Mouse (Mus musculus) hindbrain, embryonic 14.5 days (tissue): ENCODE measurements at regions not wholly inside any gene's neighbourhood (a gene's known extent, or its start where the extent isn't known, plus 50 kb on each side); places are given as distances from the start of the nearest gene placed in this dataset.
A peak's percentile ranks its signal among the peaks of the same experiment; 100 is the strongest.

Experiments
- ATAC-seq: fragments of 200-750 bp; cut with Nextera tagmentation; 2 replicates; pipeline ENCODE4 v1.8.0; 2017; ENCODE audit warnings: moderate number of reproducible peaks, mild to moderate bottlenecking, moderate TSS enrichment, moderate library complexity; ENCODE audit not compliant: low FRiP score
- DNase-seq: peaks from one replicate; pipeline ENCODE4 v3.0.0-alpha.2; 2015; ENCODE audit warnings: low spot score
- H3K27ac ChIP-seq: fragments of 300-500 bp; sonication (generic); 2 replicates; pipeline ENCODE4 v1.5.1; 2014; ENCODE audit warnings: mild to moderate bottlenecking, moderate library complexity
- H3K27me3 ChIP-seq: fragments of 300-500 bp; sonication (generic); 2 replicates; pipeline ENCODE4 v1.6.1; 2014; ENCODE audit warnings: mild to moderate bottlenecking, low read length, mixed read lengths; ENCODE audit not compliant: control insufficient read depth, insufficient read depth
- H3K36me3 ChIP-seq: fragments of 300-500 bp; sonication (generic); replicated peaks from 2 replicates; pipeline ENCODE4 v1.6.1; 2014; ENCODE audit not compliant: control insufficient read depth, insufficient read depth
- H3K4me1 ChIP-seq: fragments of 300-500 bp; sonication (generic); replicated peaks from 2 replicates; pipeline ENCODE4 v1.6.1; 2014; ENCODE audit warnings: antibody characterized with exemption, low read length, mixed read lengths; ENCODE audit not compliant: control insufficient read depth, insufficient read depth
- H3K4me2 ChIP-seq: fragments of 300-500 bp; sonication (generic); replicated peaks from 2 replicates; pipeline ENCODE4 v1.6.1; 2014; ENCODE audit warnings: mild to moderate bottlenecking, moderate library complexity
- H3K4me3 ChIP-seq: fragments of 300-500 bp; sonication (generic); replicated peaks from 2 replicates; pipeline ENCODE4 v1.5.1; 2014; ENCODE audit warnings: mild to moderate bottlenecking, low read length
- H3K9ac ChIP-seq: fragments of 300-500 bp; sonication (generic); 2 replicates; pipeline ENCODE4 v1.6.1; 2014
- H3K9me3 ChIP-seq: fragments of 300-500 bp; sonication (generic); 2 replicates; pipeline ENCODE4 v1.6.1; 2016; ENCODE audit warnings: low read length; ENCODE audit not compliant: control insufficient read depth
- WGBS: fragments of 180-500 bp; shearing (Covaris S2); extraction: QIAGEN DNeasy Blood & Tissue Kit; methylation state at CpG from one replicate; pipeline ENCODE4 v1.1.7; 2014; 5-methylcytosine and 5-hydroxymethylcytosine counted together

DNA sequence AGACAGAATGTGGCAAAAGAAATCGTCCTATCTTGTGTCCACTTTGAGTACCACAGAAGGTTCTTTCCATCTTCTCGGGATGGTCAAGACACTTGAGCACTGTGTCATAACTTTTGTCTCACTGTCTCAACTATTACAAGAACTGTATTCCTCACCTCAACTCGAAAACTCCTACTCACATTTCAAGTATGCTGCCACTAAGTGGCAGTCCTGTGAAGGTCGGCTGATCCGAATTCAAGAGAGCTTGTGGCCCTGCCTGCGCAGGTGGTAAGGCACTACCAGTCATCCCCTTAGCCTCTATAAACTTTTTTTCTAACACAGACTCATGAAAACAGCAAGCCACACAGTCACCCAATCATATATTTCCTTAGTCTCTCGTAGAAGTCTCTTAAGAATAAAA lies 381.6 kb upstream of the Meis1 start:
- Histone ChIP-seq H3K27ac (no peak overlapping the region), H3K4me2 (no peak overlapping the region), H3K4me1 (no peaks in the 10 kb centered on the region), H3K4me3 (no peak overlapping the region), H3K9ac (no peak overlapping the region), H3K36me3 (no peaks in the 10 kb centered on the region), H3K27me3 (no peaks in the 10 kb centered on the region), H3K9me3 (no peaks in the 10 kb centered on the region)
- ATAC-seq (no peak), DNase-seq (no peak)
- WGBS: 86% methylated on average over 7 of the region's 7 CpGs

DNA sequence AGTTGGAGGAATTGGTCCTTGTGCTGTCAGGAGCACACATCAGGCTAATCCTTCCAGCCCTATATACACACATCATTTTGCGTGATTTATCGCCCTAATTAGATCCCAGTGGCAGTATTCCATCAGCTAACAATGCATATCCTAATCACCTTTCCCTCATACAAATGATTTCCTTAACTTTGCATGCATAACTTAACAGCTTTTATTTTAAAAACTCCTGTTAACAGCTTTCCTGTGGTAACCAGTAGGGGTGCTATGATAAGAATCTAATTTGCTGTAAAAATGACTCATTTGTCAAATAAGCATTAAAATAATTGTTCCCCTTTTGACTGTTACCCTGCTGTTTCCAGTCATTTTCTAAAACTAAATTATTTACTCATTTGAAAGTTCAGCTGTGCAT lies 401.4 kb upstream of the Meis1 start:
- no peak overlapping the region for H3K4me3 ChIP-seq
- H3K27ac ChIP-seq: no peak overlapping the region
- H3K27me3 ChIP-seq: no peaks in the 10 kb centered on the region
- H3K9ac ChIP-seq: no peak overlapping the region
- 69% methylated on average over 2 of the region's 2 CpGs for WGBS
- DNase-seq (peak; percentile 46), ATAC-seq (no peak)
- no peaks in the 10 kb centered on the region for H3K36me3 ChIP-seq
- H3K4me2 ChIP-seq: no peak overlapping the region
- no peaks in the 10 kb centered on the region for H3K9me3 ChIP-seq
- H3K4me1 ChIP-seq: no peaks in the 10 kb centered on the region

DNA sequence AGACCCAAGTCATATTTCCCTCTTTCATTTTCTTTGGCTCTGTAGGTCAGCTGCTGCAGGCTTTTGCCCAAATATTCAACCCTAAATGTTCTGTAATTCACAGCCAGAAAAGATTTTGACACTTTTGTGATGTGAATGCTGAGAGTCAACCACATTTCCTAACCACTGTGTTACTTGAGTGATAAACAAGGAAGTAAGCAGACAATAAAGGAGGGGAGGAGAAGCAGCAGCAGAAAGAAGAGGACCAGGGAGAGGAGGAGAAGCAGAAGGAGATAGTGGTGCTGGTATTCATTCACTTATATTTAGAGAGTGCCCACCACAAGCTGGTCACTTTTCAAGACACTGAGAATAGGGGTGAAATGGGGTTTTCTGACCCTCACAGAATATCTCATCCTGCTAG lies 404.5 kb upstream of the Meis1 start:
- Histone ChIP-seq H3K27ac (no peak overlapping the region), H3K9me3 (no peaks in the 10 kb centered on the region), H3K4me3 (no peak overlapping the region), H3K36me3 (no peaks in the 10 kb centered on the region), H3K27me3 (no peaks in the 10 kb centered on the region), H3K4me1 (no peaks in the 10 kb centered on the region), H3K9ac (no peak overlapping the region), H3K4me2 (no peak overlapping the region)
- no peak for DNase-seq
- no peak for ATAC-seq

DNA sequence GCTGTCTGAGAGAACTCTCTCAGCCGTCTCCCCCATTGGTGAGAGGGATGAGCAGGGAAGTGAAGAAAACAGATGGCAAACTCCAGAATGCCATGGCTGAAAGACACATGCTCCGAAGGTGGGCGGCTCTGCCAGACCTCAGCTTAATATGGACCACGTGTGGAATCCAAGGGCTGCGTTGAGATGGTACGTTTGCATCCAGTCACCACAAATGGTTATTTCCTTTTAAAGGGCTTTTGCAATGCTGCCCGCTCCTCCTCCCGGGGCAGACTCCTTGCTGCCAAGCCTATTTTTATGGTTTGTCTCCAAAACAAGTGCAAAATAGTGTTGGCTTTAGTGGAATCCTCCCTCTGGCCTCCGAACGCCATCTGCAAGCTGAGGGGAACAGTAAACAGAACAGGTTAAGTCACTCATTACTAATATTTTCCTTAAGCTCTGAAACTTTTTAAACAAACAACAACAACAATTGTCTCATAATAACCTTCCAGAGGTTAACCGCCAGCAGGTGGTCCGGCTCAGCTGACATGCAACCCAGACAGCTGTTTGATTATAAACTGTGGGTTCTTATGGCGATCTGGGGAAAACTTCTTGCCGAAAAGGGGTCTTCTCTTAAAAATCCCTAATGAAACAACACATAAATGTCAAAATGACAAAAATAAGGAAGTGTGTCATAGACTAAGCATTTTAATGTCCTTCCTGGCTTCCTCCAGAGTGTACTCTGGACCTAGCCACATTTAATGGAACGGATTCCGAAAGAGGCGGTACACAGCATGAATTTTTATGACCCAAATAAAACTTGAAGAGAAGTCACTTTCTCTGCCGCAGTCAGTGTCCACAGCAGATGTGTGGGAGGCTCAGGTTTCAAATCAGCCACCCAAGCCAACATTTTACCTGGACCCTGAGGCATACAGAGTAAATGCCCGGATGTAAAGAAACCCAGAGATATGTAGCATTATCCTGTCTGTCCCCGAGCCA lies 405.3 kb upstream of the Meis1 start:
- Histone ChIP-seq H3K36me3 (no peaks in the 10 kb centered on the region), H3K4me3 (no peak overlapping the region), H3K9me3 (no peaks in the 10 kb centered on the region), H3K27me3 (no peaks in the 10 kb centered on the region), H3K4me2 (no peak overlapping the region), H3K4me1 (no peaks in the 10 kb centered on the region), H3K9ac (no peak overlapping the region), H3K27ac (no peak overlapping the region)
- ATAC-seq (no peak), DNase-seq (no peak)
- 72% methylated on average over 20 of the region's 20 CpGs for WGBS

DNA sequence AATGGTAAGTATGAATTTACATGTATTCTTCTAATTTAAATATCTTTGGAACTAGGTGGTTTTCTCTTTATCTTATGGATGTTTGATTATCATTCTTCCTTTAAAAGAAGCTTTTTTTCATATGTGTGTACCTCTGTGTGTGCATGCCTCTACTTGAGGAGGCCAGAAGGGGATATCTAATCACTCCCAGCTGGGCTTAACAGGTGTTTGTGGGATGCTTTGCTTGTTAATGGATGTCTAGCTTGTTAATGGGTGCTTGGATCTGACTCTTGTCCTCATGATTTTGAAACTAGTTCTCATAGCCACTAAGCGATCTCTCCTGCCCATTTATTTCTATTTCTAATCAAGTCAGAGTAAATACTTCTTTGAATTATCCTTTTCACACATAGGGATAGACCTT lies 408.8 kb upstream of the Meis1 start:
- ATAC-seq (no peak), DNase-seq (no peak)
- no peaks in the 10 kb centered on the region for H3K4me1 ChIP-seq
- H3K27me3 ChIP-seq: no peaks in the 10 kb centered on the region
- no peaks in the 10 kb centered on the region for H3K36me3 ChIP-seq
- no peak overlapping the region for H3K9ac ChIP-seq
- H3K4me3 ChIP-seq: no peak overlapping the region
- no peaks in the 10 kb centered on the region for H3K9me3 ChIP-seq
- WGBS: 89% methylated on average over 1 of the region's 1 CpGs
- no peak overlapping the region for H3K27ac ChIP-seq
- H3K4me2 ChIP-seq: no peak overlapping the region

DNA sequence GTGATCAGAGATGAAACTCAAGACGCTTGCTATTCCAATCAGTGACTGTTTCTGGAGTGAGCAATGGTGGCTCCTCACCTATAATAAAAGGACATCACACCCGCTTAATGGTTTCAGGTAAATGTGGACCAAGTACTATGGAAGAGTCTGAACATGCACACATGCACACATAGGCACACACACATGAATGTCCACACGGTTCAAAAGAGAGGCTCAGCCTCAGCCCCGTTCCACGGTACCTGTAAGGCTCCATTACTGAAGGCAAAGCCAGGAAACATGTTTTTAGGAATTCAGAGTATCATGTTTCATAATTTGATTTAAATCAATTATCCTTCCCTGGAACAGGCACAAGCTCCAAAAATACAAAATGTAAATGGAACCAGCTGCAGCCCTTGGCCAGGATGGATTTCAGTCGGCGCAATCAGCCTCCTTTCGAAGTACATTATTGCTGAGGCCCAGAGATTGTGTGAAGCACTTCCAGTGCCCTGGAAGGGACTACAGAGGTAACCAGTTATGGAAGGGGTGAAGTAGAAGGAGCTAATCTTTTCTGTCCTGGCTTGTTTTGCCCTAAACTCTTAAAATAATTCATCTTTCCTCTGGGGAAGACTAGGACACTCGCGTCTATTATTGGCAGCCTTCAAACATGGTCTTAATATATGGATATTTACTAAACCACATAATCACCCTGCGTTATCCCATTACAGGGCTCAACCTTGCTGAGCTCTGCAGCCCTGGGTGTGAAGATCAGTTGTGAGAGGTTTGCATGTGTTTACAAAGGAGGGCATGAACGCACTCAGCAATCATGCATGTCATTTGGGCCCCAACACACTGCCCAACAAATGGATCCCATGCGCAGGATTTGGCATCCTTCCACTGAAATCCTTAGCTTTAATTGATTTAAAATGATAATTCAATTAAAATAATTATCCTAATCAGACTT lies 415.2 kb upstream of the Meis1 start:
- Histone ChIP-seq H3K9ac (no peak overlapping the region), H3K27me3 (no peaks in the 10 kb centered on the region), H3K36me3 (no peaks in the 10 kb centered on the region), H3K4me3 (no peak overlapping the region), H3K4me2 (no peak overlapping the region), H3K27ac (no peak overlapping the region), H3K4me1 (no peaks in the 10 kb centered on the region), H3K9me3 (no peaks in the 10 kb centered on the region)
- no peak for ATAC-seq
- no peak for DNase-seq
- 80% methylated on average over 13 of the region's 13 CpGs for WGBS

DNA sequence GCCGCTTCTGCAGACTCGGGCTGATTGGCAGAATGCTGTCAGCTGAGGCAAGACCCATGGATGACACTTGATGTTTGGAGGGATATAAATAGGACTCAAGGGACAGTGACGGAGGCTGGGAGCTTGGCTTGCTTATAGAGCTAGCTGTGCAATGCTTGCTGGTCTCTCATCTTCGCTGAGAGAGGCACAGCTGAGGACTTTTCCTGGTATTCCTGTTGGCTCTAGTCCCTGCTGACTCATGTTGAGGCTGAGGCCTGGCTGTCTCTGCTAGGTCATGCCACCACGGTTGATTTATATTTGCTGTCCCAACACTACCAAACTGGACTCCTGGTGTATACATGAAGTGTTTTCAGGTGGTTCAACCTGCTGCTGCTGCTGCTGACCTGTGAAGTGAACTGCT lies 419.6 kb upstream of the Meis1 start:
- Histone ChIP-seq H3K4me2 (no peak overlapping the region), H3K9me3 (no peaks in the 10 kb centered on the region), H3K4me3 (no peak overlapping the region), H3K27ac (no peak overlapping the region), H3K27me3 (no peaks in the 10 kb centered on the region), H3K36me3 (no peaks in the 10 kb centered on the region), H3K4me1 (no peaks in the 10 kb centered on the region), H3K9ac (no peak overlapping the region)
- WGBS: 92% methylated on average over 5 of the region's 5 CpGs
- DNase-seq: no peak
- no peak for ATAC-seq

DNA sequence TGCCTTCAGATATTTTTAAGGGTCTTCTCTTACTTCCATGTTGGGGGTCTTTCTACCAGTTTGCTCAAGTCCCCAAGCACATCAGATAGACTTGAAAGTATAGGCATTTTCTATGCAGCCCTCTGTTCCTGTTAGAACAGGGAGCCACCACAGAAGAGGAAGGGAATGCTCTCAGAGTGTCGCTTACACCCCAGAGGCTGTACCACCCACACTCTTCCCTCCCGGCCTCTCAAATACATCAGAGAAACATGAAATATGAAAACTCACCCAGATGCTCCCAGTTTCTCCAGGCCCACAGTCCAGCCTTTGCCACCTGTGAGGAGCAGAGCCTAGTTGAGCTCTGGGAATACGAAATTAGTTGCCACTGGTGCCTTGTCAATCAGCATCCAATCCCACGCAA lies 423.2 kb upstream of the Meis1 start:
- 83% methylated on average over 4 of the region's 4 CpGs for WGBS
- ATAC-seq (no peak), DNase-seq (no peak)
- no peak overlapping the region for H3K4me3 ChIP-seq
- no peaks in the 10 kb centered on the region for H3K4me1 ChIP-seq
- no peak overlapping the region for H3K27ac ChIP-seq
- H3K9me3 ChIP-seq: no peaks in the 10 kb centered on the region
- H3K9ac ChIP-seq: no peak overlapping the region
- H3K4me2 ChIP-seq: no peak overlapping the region
- no peaks in the 10 kb centered on the region for H3K36me3 ChIP-seq
- no peaks in the 10 kb centered on the region for H3K27me3 ChIP-seq
